Mouse (Mus musculus) T-helper 17 cell (primary cell): ENCODE measurements around the gene Spocd1.

ENCODE experiments used
- in situ Hi-C, 2 experiments: fragments of 300-600 bp; cut with MboI, MseI; formaldehyde crosslinking; loops; 1 replicate in 1 of 2; 2 replicates in 1 of 2; pipeline ENCODE4 v1.15.1; 2025; ENCODE audit warnings: high pct_unique_total_duplicates in 2 of 2

Gene Spocd1

GRCm38 (mm10) chr4:129970861-129971260 lies 41.8 kb downstream of the Spocd1 start:
- in situ Hi-C loops, result no loop called here

DNA sequence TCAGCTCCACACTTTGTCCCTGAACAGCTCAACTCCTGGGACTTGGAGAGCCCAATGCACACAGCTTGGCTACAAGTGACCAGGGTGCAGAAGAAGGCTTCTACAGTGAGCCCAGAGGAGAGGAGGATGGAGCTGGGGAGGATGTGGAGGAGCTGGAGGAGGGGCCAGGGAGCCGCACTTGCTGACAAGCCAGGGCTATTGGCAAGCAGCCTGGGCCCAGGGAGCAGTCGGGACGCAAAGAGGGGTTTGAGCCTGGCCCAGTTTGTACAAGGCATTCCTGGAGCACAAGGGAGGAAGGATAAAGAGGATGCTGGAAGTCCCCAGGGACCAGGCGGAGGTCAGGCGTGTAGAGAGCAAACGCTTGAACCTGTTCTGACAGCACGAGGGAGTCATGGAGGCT lies 42.9 kb downstream of the Spocd1 start:
- in situ Hi-C loops, result no loop called here

DNA sequence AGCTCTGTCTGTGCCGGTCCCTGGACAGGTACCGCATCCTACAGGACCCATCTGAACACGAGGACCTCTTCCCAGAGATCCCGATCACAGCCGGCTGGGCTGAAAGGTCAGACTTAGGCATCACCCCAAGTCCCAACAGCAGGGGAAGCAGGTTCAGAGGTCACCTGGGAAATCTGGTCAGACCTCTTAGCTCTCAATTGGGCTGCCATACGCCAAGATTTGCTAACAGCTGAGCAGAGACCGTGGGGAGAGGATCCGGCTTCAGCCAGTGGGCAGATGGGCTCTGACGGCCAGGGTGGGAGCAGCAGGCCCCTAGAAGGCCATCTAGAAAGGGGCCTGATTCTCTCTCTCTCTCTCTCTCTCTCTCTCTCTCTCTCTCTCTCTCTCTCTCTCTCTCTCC lies 45.2 kb downstream of the Spocd1 start:
- in situ Hi-C loops, result no loop called here

DNA sequence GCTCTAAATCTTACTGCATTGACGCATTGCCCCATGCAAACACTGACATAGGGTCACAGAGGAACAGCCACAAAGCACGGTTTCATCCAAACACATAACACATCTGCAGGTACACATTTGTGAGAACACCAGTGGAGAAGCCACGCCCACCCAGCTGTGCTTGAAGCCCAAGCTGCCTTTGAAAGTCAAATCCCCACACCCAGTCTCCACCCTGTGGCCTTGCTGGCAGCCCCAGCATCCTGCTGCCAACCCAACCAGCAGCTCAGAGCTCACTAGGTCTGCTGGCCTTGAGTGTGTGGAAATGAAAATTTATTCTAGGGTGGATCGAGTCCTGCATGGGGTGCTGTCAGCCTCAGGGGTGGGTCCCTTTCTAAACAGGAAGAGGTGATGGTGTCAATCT lies 48.2 kb downstream of the Spocd1 start:
- in situ Hi-C loops, result loop anchor here in 1 of 2 experiments (25.0 kb wide), 1 partner anchor 535 kb away; no protein-coding TSS in a partner anchor

- in situ Hi-C loops, result loop anchor here in 1 of 2 experiments (25.0 kb wide), 1 partner anchor 534 kb away; no protein-coding TSS in a partner anchor
These were observed 49.2 kb downstream of the Spocd1 start for GRCm38 (mm10) chr4:129978227-129978626.

DNA sequence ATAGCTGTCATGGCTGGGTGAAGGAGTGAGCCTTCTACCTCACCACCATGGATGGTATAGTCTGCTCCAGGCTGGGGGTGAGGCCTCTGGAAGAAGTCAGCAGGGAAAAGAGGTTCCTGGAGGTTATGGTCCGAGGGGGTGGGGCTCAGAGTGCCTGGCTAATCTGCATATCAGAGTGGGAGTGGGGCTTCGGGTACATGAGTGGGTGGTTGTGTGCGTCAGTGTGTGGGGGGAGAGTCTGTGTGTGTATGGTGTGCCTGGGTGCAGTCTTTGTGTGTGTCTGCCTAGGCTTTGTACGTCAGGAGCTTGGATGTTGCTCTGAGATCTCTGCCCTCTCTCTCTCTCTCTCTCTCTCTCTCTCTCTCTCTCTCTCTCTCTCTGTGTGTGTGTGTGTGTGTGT lies 49.9 kb downstream of the Spocd1 start:
- in situ Hi-C loops, result loop anchor here in 1 of 2 experiments (25.0 kb wide), 1 partner anchor 533 kb away; no protein-coding TSS in a partner anchor

- in situ Hi-C loops, result loop anchor here in 1 of 2 experiments (25.0 kb wide), 1 partner anchor 531 kb away; no protein-coding TSS in a partner anchor
These were observed 52.6 kb downstream of the Spocd1 start for GRCm38 (mm10) chr4:129981657-129982056.

DNA sequence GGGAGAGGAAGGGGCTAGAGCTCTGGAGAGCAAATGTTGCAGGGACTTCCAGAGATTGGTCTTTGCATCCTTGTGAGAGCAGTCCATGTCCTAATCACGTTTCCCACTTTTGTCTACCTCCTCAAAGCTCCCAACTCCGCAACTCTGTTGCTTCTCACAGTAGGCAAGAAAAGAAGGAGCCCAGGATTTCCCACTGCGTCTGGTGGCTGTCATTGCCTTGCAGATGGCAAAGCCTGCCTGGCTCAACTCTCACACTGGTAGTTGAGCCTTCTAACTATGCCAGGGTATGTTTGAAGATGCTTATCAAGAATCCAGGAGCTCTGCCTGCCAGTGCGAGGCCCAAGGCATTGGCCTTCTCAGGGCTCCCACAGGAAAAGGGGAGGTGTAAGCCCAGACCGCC lies 54.0 kb downstream of the Spocd1 start:
- in situ Hi-C loops, result loop anchor here in 1 of 2 experiments (25.0 kb wide), 1 partner anchor 529 kb away; no protein-coding TSS in a partner anchor

- in situ Hi-C loops, result loop anchor here in 1 of 2 experiments (25.0 kb wide), 1 partner anchor 528 kb away; no protein-coding TSS in a partner anchor
These were observed 54.8 kb downstream of the Spocd1 start for GRCm38 (mm10) chr4:129983764-129984420.

DNA sequence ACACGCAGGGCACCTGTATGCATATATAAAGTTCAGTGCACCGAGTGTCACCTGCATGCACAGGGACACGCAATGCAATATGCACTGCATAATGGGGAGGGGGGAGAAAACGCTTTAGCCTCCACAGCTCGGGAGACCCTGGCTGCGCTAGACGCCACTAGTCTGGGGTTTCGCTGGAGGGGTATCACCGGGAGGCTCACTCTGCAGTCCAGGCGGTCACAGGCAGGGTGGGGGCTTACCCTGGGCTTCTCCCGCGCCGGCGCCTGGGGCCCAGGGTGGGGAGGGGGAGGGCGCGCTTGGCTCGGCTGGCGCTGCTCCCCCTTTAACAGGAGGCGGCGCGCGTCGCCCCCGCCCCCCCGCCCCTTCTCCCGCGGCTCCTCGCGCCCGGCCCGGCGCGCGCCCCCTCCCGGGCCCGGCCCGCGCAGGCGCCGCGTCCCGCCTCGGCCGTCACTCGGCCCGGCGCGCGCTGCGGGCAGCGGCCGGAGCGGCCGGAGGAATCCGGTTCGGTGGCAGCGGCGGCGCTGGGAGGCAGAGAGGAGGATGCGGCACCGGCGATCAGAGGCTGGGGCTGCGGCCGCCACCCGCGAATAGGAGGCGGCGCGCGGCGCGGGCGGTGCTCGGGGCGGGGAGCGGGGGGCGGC lies 55.5 kb downstream of the Spocd1 start, which contains the start of gene Adgrb2:
Adgrb2 (plus strand) TSS at position 450 of the 641 bp plus-strand sequence.
- in situ Hi-C loops, result loop anchor here in 1 of 2 experiments (25.0 kb wide), 1 partner anchor 528 kb away; no protein-coding TSS in a partner anchor

DNA sequence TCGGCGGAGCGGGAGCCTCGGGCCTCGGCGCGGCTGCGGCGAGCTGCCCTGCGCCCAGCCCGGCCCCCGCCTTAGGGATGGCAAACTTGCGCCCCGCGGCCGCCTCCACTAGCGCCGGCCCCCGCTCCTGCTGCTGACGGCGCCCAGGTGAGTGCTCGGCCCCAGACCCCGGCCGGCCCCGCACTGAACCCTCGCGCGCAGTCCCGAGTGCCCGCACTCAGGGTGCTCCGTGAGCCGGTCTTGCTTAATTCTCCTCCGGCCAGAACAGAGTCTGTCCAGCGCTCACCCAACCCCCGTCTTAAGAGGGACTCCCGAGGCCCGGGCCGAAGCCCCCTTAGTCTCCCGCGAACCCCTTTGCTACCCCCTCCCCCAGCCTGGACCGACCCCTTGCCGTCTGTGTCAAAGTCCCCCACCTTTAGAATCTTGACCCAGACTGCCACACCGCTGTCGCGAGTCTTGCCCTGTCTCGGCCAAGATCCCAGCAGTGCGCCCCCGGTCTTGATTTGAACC lies 56.2 kb downstream of the Spocd1 start:
- in situ Hi-C loops, result loop anchor here in 1 of 2 experiments (25.0 kb wide), 1 partner anchor 527 kb away; no protein-coding TSS in a partner anchor

DNA sequence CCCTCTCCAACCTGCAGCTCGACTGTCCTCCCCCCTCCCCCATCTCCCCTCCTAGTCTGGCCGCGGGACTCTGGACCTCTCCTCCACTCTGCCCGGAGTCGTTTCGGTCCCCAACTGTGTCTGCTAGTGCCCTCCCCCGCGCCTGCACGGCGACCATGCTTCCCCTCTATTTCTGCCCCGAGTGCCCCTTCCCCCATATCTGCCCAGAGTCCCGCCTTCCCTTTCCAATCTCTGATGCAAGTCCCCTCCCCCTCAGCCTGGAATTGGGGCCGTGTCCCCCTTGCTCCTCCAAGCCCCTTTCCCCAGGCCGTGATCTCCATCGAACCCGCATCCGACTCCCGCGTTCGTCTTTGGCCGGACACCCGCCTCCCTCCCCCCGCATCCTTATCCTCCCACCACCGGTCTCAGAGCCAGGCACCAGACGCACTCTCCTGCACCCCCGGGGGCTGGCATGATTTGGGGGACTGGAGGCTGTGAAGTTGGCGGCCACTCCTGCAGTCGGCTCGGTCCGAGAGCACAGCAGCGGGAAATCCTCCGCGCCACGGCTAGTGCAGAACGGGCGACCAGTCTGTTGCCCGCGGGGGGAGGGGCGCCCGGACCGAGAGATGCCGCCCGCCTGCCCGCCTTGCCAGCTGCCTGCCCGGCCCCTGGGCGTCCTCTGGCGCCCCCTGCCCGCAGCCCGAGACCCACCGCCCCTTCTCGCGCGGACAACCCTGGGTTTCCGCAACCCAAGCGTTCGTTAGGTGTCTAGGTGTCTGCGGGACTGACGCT lies 56.8 kb downstream of the Spocd1 start:
- in situ Hi-C loops, result loop anchor here in 1 of 2 experiments (25.0 kb wide), 1 partner anchor 526 kb away; no protein-coding TSS in a partner anchor

- in situ Hi-C loops, result loop anchor here in 1 of 2 experiments (25.0 kb wide), 1 partner anchor 524 kb away; no protein-coding TSS in a partner anchor
These were observed 58.9 kb downstream of the Spocd1 start for GRCm38 (mm10) chr4:129987825-129988504.

GRCm38 (mm10) chr4:129989925-129990324 lies 60.9 kb downstream of the Spocd1 start:
- in situ Hi-C loops, result loop anchor here in 1 of 2 experiments (25.0 kb wide), 1 partner anchor 522 kb away; no protein-coding TSS in a partner anchor

GRCm38 (mm10) chr4:129992720-129993119 lies 63.7 kb downstream of the Spocd1 start:
- in situ Hi-C loops, result loop anchor here in 1 of 2 experiments (25.0 kb wide), 1 partner anchor 520 kb away; no protein-coding TSS in a partner anchor

DNA sequence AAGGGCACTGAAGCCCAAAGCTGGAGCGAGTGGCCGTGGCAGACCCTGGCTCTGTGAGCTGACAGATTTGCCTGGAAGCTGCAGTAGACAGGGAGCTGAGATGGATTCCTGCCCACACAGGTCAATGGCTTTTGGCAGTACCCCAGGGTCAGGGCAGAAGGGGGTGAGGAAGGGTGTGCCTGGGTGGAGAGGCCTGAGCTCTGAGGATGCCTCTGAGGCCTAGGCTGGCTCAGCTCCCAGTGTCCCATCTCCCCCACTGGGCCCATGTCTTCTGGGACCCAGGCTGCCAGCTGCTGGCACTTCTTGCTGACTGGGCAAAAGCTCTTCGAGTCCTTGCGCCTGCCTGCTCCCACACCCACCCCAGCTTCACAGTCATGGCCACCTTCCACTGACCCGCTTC lies 64.2 kb downstream of the Spocd1 start:
- in situ Hi-C loops, result loop anchor here in 1 of 2 experiments (25.0 kb wide), 1 partner anchor 519 kb away; no protein-coding TSS in a partner anchor

DNA sequence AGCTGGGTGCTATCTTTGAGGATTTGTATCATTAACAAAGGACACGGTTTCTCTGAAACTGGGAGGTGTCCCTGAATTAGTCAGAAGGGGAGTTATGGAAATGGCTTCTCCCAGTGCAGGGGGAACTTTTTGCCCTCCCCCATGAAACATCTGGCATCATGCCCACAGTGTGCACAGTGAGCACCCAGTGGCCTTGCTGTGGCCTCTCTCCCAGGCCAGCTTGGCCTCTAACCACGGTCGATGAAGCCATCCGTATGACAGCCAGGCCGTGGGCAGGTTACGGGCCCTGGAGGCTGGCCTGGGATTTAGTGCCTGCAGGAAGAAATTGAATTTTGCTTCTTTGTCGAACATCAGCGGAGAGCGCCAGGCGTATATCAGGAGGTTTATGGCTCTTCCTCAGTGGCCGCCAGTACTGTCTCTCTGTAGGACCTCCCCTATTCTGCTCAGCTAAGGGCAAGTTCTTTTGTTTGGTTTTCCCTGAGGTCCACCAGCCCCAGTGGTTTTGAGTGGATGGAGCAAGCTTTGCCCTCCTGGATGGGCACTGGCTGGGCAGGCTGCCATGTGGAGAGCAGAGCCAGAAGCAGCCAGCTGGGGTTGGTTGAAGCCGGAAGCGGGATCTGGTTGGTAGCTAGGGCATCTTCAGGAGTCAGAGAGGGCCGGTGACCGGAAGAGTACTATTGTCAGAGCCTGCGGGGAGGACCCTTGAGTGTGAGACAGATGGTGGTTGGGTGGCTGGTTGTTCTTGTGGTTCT lies 65.1 kb downstream of the Spocd1 start:
- in situ Hi-C loops, result loop anchor here in 1 of 2 experiments (25.0 kb wide), 1 partner anchor 518 kb away; no protein-coding TSS in a partner anchor

- in situ Hi-C loops, result loop anchor here in 1 of 2 experiments (25.0 kb wide), 1 partner anchor 518 kb away; no protein-coding TSS in a partner anchor
These were observed 65.7 kb downstream of the Spocd1 start for GRCm38 (mm10) chr4:129994728-129995127.

- in situ Hi-C loops, result loop anchor here in 1 of 2 experiments (25.0 kb wide), 1 partner anchor 517 kb away; no protein-coding TSS in a partner anchor
These were observed 66.2 kb downstream of the Spocd1 start for GRCm38 (mm10) chr4:129995255-129995654.
